Mouse (Mus musculus) left cerebral cortex, adult 6 months (tissue): ENCODE measurements around the gene H2-M10.2. TPM values are rescaled to one million over a fixed set of nuclear protein-coding genes. Genes with fewer than 3 reads are reported as not detected.

Experiments used
- long read RNA-seq, 2 experiments: library from polyadenylated mRNA; unstranded; transcript quantifications; one replicate each; pipeline ENCODE4 v2.0.0; 2019 to 2020
- polyA plus RNA-seq: library from polyadenylated mRNA; unstranded; fragments of <200 nt; fragmentation: Nextera tagmentation; gene quantifications from 2 replicates; pipeline ENCODE4 v1.2.3, GENCODE M21; 2021

H2-M10.2 gene
- polyA plus RNA-seq = not detected in 2 replicates
- long read RNA-seq, experiment 1 = 0 reads
- long read RNA-seq, experiment 2 = 0 reads

DNA sequence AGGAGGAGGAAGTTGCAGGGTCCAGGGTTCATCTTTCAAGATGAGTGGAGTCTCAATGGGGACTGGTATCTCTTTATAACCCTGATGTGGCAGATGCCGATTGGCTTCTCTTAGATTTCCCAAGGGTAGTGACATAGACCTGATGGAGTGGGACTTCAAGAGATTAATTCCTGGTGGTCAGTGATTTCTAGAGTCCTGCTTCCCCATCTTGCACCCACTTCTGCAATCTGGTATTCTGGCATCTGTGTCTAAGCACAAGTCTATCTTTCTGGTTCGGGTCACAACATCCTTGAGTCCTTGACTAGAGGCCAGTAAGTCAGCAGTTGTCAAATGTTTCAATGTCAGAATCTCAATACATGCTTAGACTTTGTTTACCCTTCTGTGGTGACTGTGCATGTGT is at the start of gene H2-M10.2:
Gene H2-M10.2, minus strand, starts transcription at position 101 of the 400 bp plus-strand sequence.

GRCm38 (mm10) chr17:36326055-36326454 is 39.8 kb upstream of the H2-M10.2 start, which contains the start of gene H2-M10.1:
Gene H2-M10.1, minus strand, starts transcription at chr17:36326155.

DNA sequence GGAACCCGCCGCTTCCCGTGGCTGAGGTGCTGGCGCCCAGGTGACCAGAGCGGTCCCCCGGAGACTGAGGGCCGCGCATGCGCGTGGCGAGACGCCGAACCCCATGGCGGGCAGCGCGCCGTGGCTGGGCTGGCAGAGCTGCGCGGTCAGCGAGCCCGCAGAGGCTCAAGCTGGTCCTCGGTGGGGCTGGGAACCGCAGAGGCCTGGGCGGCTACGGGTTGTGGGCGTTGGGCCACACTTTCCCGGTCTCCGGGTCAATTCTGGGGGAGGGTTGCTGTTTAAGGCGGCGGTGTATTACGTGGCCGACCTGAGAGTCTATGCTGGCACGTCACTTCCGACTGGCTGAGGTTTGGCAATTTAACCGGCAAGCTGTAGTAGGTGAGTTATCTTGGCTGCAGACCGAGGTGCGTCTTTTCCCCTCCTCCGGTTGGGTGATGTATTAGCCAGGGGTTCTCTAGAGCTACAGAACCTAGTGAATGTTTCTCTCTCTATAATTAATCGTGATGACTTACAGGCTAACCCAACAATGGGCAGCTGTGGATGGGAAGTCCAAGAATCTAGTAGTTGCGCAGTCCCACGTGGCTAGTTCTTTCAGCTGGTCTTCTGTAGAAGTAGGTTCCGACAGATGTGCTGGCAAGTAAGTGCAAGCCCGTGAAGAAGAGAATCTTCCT is 14.6 kb downstream of the H2-M10.2 start, which contains the start of gene Trim39:
Gene Trim39, minus strand, starts transcription at position 662 of the 671 bp plus-strand sequence.

DNA sequence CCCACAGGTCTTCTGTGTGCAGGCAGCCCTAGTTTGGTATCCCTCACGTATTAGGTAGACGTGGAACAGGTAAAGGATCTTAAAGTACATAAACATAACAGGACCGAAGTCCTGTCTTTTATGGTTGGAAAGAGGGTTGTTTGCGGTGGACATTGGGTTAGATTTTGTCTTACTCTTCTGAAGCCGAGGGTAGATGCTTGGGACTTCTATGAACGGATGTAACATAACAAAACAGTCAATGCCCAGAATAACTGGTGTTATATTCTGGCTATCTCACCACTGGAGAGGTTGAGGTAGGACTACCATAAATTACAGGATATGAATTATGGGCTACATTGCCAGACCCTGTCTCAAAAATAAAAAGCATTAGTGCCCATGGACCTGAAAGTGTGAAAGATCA is 28.3 kb downstream of the H2-M10.2 start, which contains the start of gene Rpp21:
Gene Rpp21, minus strand, starts transcription at position 101 of the 400 bp plus-strand sequence.

Other genes with a start within 250 kb of the H2-M10.2 start
- 21.2 and 21.4 TPM in 2 replicates for gene H2-T22, start 243.7 kb downstream of the H2-M10.2 start, polyA plus RNA-seq
- gene Gm6034, start 243.5 kb downstream of the H2-M10.2 start, polyA plus RNA-seq = not detected in 2 replicates
- not detected in 2 replicates for gene Gm11127, start 228.1 kb downstream of the H2-M10.2 start, polyA plus RNA-seq
- 0.06 TPM in 1 of 2 replicates, not detected in the other for gene Gm19684, start 164.8 kb downstream of the H2-M10.2 start, polyA plus RNA-seq
- gene Gm7030, start 157.1 kb downstream of the H2-M10.2 start, polyA plus RNA-seq = not detected in 2 replicates
- gene Gm8909, start 118.0 kb downstream of the H2-M10.2 start, polyA plus RNA-seq = 0.39 TPM in 1 of 2 replicates, not detected in the other
- gene H2-T3, start 96.2 kb downstream of the H2-M10.2 start, polyA plus RNA-seq = not detected in 2 replicates
- gene Rpp21, start 28.4 kb downstream of the H2-M10.2 start, polyA plus RNA-seq = 107 and 115 TPM in 2 replicates
- gene Trim39, start 14.2 kb downstream of the H2-M10.2 start, polyA plus RNA-seq = 3.7 and 4.7 TPM in 2 replicates
- gene H2-M10.1, start 39.7 kb upstream of the H2-M10.2 start, polyA plus RNA-seq = not detected in 2 replicates
- not detected in 2 replicates for gene H2-M10.3, start 81.9 kb upstream of the H2-M10.2 start, polyA plus RNA-seq
- gene H2-M10.4, start 175.8 kb upstream of the H2-M10.2 start, polyA plus RNA-seq = not detected in 2 replicates